ENCODE assay signal across 19 mouse cellular contexts in the genomic region with DNA sequence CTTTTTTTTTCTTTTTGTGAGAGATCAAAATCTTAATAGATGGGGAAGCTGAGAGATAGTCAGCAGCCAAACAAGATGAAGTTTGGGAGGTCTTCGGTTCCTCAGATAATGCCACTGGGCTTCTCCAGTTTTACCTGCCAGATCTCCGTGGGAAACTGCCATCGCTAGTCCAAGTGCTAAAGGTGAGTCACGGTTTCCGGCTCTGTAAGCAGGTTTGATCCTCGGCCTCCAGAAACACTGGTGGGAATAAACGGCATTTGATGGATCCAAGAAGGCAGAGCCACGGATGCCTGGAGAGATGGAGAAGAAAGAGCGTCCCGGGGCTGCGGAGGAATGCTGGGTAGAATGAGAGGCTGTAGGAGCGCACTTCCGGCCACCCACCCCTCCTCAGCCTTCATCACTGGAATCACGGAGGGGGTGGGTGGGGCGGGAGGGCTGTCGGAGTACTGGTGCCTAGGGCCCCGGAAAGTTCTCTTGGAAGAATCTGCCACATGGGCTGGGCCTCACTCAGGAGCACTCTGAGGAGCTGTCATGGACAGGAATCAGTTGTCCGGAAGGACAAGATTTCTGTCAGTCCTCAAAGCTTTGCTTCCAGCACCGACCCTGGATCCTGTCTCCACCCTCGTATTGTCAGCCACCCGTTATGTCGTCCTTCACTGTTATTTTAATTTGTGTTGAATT. TPM values are rescaled to one million over a fixed set of nuclear protein-coding genes. Genes with fewer than 3 reads are reported as not detected.
DNase-seq lines count a peak whose midpoint lies in the region; ATAC-seq and TF ChIP-seq lines count a peak whose summit lies in the region.
"Had no signal": no experiment of that assay in that cellular context is flagged by ENCODE, and none has a peak within 500 bp of the region (broad histone marks: within the 10 kb centered on the region; RNA-seq: fewer than 3 reads in every experiment).

No protein-coding gene starts in this region.

- 31% methylated on average over 22 of the region's 22 CpGs for WGBS in cerebellum, adult 2 months
- 72% methylated on average over 22 of the region's 22 CpGs for WGBS in lung, postnatal 0 days
- WGBS in lung, adult 2 months = 71% methylated on average over 22 of the region's 22 CpGs
- WGBS in liver, embryonic 11.5 days = 90% methylated on average over 22 of the region's 22 CpGs

- ATAC-seq in lung, postnatal 0 days = peak; percentile 38; the same call in 1 of the 2 replicates
- no peak for ATAC-seq in liver, embryonic 11.5 days (replicated peaks; ENCODE audit: low FRiP score)
- ATAC-seq: forebrain, embryonic 13.5 days; forebrain, postnatal 0 days; Patski had no signal

- H3K4me1 ChIP-seq in cerebellum, adult 2 months (ENCODE audit: control insufficient read depth, insufficient read depth, low read length) = peaks cover 7% of the 10 kb centered on the region
- H3K4me1 ChIP-seq in lung, postnatal 0 days (ENCODE audit: insufficient read depth, low read depth, low read length) = no peaks in the 10 kb centered on the region
- no peaks in the 10 kb centered on the region; the same call in 1 of the 2 replicates for H3K4me1 ChIP-seq in lung, adult 2 months (ENCODE audit: control insufficient read depth, insufficient read depth, low read length)
- no peaks in the 10 kb centered on the region for H3K4me1 ChIP-seq in liver, embryonic 11.5 days (replicated peaks; ENCODE audit: control insufficient read depth, insufficient read depth, low read length)

- TF ChIP-seq POLR2A in cerebellum, adult 2 months (IDR thresholded peaks at IDR 0.05; ENCODE audit: borderline replicate concordance, insufficient read depth, low read length) = no peak
- no peak for TF ChIP-seq POLR2A in lung, adult 2 months (IDR thresholded peaks at IDR 0.05; ENCODE audit: borderline replicate concordance, extremely low read depth, low read depth, low read length)

- no peaks in the 10 kb centered on the region for H3K9me3 ChIP-seq in lung, postnatal 0 days (ENCODE audit: low read length)
- no peaks in the 10 kb centered on the region for H3K9me3 ChIP-seq in liver, embryonic 11.5 days (ENCODE audit: control insufficient read depth, low read length)
- H3K9me3 ChIP-seq: embryonic facial prominence, embryonic 10.5 days; forebrain, embryonic 13.5 days; heart, embryonic 15.5 days; hindbrain, embryonic 13.5 days had no signal

- H3K36me3 ChIP-seq in lung, postnatal 0 days (ENCODE audit: insufficient read depth, low read length) = no peaks in the 10 kb centered on the region
- no peaks in the 10 kb centered on the region for H3K36me3 ChIP-seq in liver, embryonic 11.5 days (ENCODE audit: control insufficient read depth, insufficient read depth, low read length)
- H3K36me3 ChIP-seq: embryonic facial prominence, embryonic 10.5 days; heart, embryonic 15.5 days; hindbrain, embryonic 13.5 days had no signal

- H3K27me3 ChIP-seq in cerebellum, adult 2 months (ENCODE audit: control insufficient read depth, insufficient read depth, low read length) = no peaks in the 10 kb centered on the region
- H3K27me3 ChIP-seq in lung, postnatal 0 days (replicated peaks; ENCODE audit: insufficient read depth, low read length) = no peaks in the 10 kb centered on the region
- H3K27me3 ChIP-seq in liver, embryonic 11.5 days (replicated peaks; ENCODE audit: control insufficient read depth, insufficient read depth, low read length) = no peaks in the 10 kb centered on the region; the same call in 1 of the 2 replicates
- H3K27me3 ChIP-seq: forebrain, embryonic 13.5 days; heart, embryonic 15.5 days; hindbrain, embryonic 13.5 days; Patski had no signal

- H3K27ac ChIP-seq in cerebellum, adult 2 months (ENCODE audit: insufficient read depth, low read length) = no peak overlapping the region
- no peak overlapping the region for H3K27ac ChIP-seq in lung, postnatal 0 days (ENCODE audit: low read length)
- H3K27ac ChIP-seq in liver, embryonic 11.5 days (ENCODE audit: low read depth, low read length) = no peak overlapping the region
- H3K27ac ChIP-seq: embryonic facial prominence, embryonic 10.5 days; forebrain, embryonic 13.5 days; heart, adult 2 months; heart, embryonic 15.5 days; hindbrain, embryonic 13.5 days had no signal

- H3K4me3 ChIP-seq in cerebellum, adult 2 months (replicated peaks; ENCODE audit: insufficient read depth, low read depth, low read length) = no peak overlapping the region
- no peak overlapping the region for H3K4me3 ChIP-seq in lung, postnatal 0 days (ENCODE audit: low read depth, low read length)
- no peak overlapping the region for H3K4me3 ChIP-seq in lung, adult 2 months (replicated peaks; ENCODE audit: extremely low read depth, low read depth, low read length)
- H3K4me3 ChIP-seq in liver, embryonic 11.5 days (ENCODE audit: low read depth, low read length) = no peak overlapping the region
- H3K4me3 ChIP-seq: embryonic facial prominence, embryonic 10.5 days; forebrain, embryonic 13.5 days; heart, adult 2 months; heart, embryonic 15.5 days; hindbrain, embryonic 13.5 days had no signal

- no peak for TF ChIP-seq EP300 in lung, postnatal 0 days (IDR thresholded peaks at IDR 0.05)

- no peak for TF ChIP-seq CTCF in cerebellum, adult 2 months (IDR thresholded peaks at IDR 0.05; ENCODE audit: borderline replicate concordance, insufficient read depth, low read depth, low read length)
- TF ChIP-seq CTCF in lung, postnatal 0 days (IDR thresholded peaks at IDR 0.05) = no peak
- no peak for TF ChIP-seq CTCF in lung, adult 2 months (IDR thresholded peaks at IDR 0.05; ENCODE audit: insufficient read depth, low read length)

- DNase-seq in cerebellum, adult 2 months = peak; percentile 57 to 78
- no peak for DNase-seq in cerebellum, adult 11 months
- peak; percentile 16 for DNase-seq in lung, postnatal 0 days (ENCODE audit: low spot score)
- DNase-seq in lung, adult 2 months = no peak
- DNase-seq in ZHBTc4 (ENCODE audit: low read depth, low spot score) = peak; percentile 53
- DNase-seq in liver, embryonic 11.5 days (ENCODE audit: low spot score) = no peak
- no peak for DNase-seq in right cerebral cortex, postnatal 4 days
- DNase-seq: adrenal gland, adult 2 months; adrenal gland, postnatal 25 days; forebrain, postnatal 0 days; gastrocnemius, postnatal 14 days; heart, adult 2 months; heart, postnatal 14 days had no signal

- H3K4me2 ChIP-seq in lung, postnatal 0 days (replicated peaks; ENCODE audit: low read depth, low read length) = peak overlapping the region; percentile 20
- no peak overlapping the region for H3K4me2 ChIP-seq in liver, embryonic 11.5 days
- H3K4me2 ChIP-seq: forebrain, embryonic 13.5 days; heart, embryonic 11.5 days; heart, embryonic 15.5 days; hindbrain, embryonic 13.5 days had no signal

- no peak overlapping the region for H3K9ac ChIP-seq in lung, postnatal 0 days (replicated peaks; ENCODE audit: low read depth)
- no peak overlapping the region for H3K9ac ChIP-seq in liver, embryonic 11.5 days (ENCODE audit: low read depth, low read length)
- H3K9ac ChIP-seq: forebrain, embryonic 13.5 days; forebrain, postnatal 0 days; heart, embryonic 15.5 days; hindbrain, embryonic 13.5 days had no signal

RNA-seq across cellular contexts. Expression of a gene that starts 58.6 kb away (rescaled TPM):
- 120 and 125 TPM in 2 replicates for polyA plus RNA-seq in cerebellum, adult 2 months (2012; rRNA removed)
- polyA plus RNA-seq in lung, postnatal 0 days (2015; fragmentation: Nextera tagmentation; extraction: Ambion mirVana) = 428 and 445 TPM in 2 replicates
- 25.4 and 27.1 TPM in 2 replicates for polyA plus RNA-seq in lung, adult 2 months (2012; rRNA removed)
- 419 and 426 TPM in 2 replicates for polyA plus RNA-seq in liver, embryonic 11.5 days (2014; fragmentation: Nextera tagmentation; extraction: Ambion mirVana)

Comparison
In these comparisons a context has a peak if more than half of its experiments do, and no peak if none do; other contexts are left out.
1. DNase-seq: peak in cerebellum, adult 2 months (2 of 2), lung, postnatal 0 days (single experiment) and ZHBTc4 (single experiment); none in cerebellum, adult 11 months (single experiment), lung, adult 2 months (single experiment), liver, embryonic 11.5 days (single experiment) and right cerebral cortex, postnatal 4 days (single experiment).